Comparison of ENCODE assay signal across 7 mouse cellular contexts in genomic region chr9:49605791-49606190, GRCm38 (mm10).
DNase-seq lines count a peak whose midpoint lies in the region; ATAC-seq lines count a peak whose summit lies in the region.

No protein-coding gene starts in this region.

- DNase-seq in 3T3-L1 (ENCODE audit: low read depth, low spot score) (peak; percentile 93), NIH3T3 (ENCODE audit: low read depth) (peak; percentile 88)
- no peak for DNase-seq in midbrain, embryonic 10.5 days (ENCODE audit: low spot score)
- DNase-seq in cerebellum, adult 18-20 months: no peak
- DNase-seq in thymus, postnatal 4 days: no peak

- no peak overlapping the region for H3K9ac ChIP-seq in heart, embryonic 12.5 days

- WGBS in heart, embryonic 12.5 days: 8% methylated on average over 4 of the region's 4 CpGs
- 66% methylated on average over 4 of the region's 4 CpGs for WGBS in midbrain, embryonic 10.5 days

- H3K4me1 ChIP-seq in heart, embryonic 12.5 days (replicated peaks): peaks cover 27% of the 10 kb centered on the region
- peaks cover 32% of the 10 kb centered on the region for H3K4me1 ChIP-seq in midbrain, embryonic 10.5 days

- H3K4me2 ChIP-seq in heart, embryonic 12.5 days: peak overlapping the region; percentile 37; the same call in 1 of the 2 replicates

- 0 out of 2 replicates have a peak, but pooled peaks cover 4% of the 10 kb centered on the region for H3K27me3 ChIP-seq in heart, embryonic 12.5 days (replicated peaks)
- no peaks in the 10 kb centered on the region for H3K27me3 ChIP-seq in midbrain, embryonic 10.5 days (ENCODE audit: low read depth, poor library complexity, severe bottlenecking)

- no peak for ATAC-seq in heart, embryonic 12.5 days (ENCODE audit: insufficient number of reproducible peaks, low FRiP score)
- ATAC-seq in monocyte, adult 5-6 weeks (replicated peaks; ENCODE audit: insufficient number of reproducible peaks, low FRiP score, low TSS enrichment, poor library complexity, severe bottlenecking): no peak

- H3K27ac ChIP-seq in heart, embryonic 12.5 days (ENCODE audit: poor library complexity, severe bottlenecking): peak overlapping the region; percentile 51
- peak overlapping the region; percentile 74 for H3K27ac ChIP-seq in midbrain, embryonic 10.5 days (replicated peaks)

- H3K36me3 ChIP-seq in heart, embryonic 12.5 days: peaks cover 3% of the 10 kb centered on the region; the same call in 1 of the 2 replicates
- H3K36me3 ChIP-seq in midbrain, embryonic 10.5 days: no peaks in the 10 kb centered on the region

- no peaks in the 10 kb centered on the region for H3K9me3 ChIP-seq in heart, embryonic 12.5 days (replicated peaks)
- H3K9me3 ChIP-seq in midbrain, embryonic 10.5 days (replicated peaks): no peaks in the 10 kb centered on the region

- H3K4me3 ChIP-seq in heart, embryonic 12.5 days: no peak overlapping the region
- H3K4me3 ChIP-seq in midbrain, embryonic 10.5 days: no peak overlapping the region

Comparison
In these comparisons a context has a peak if more than half of its experiments do, and no peak if none do; other contexts are left out.
1. DNase-seq: peak in 3T3-L1 (single experiment) and NIH3T3 (single experiment); none in midbrain, embryonic 10.5 days (single experiment), cerebellum, adult 18-20 months (0 of 2) and thymus, postnatal 4 days (single experiment).